Mouse (Mus musculus): Measurements from ENCODE around the gene Rps6ka2. TPM values are rescaled to one million over a fixed set of nuclear protein-coding genes. Genes with fewer than 3 reads are reported as not detected.
"Not testable (repeated sequence)": the region's sequence is repeated elsewhere in the genome, so short reads cannot be mapped to it uniquely, and the experiment has no call there.

Gene Rps6ka2
- total and polyA plus RNA-seq, 3 experiments = 0.22 TPM; not detected in 2

GRCm38 (mm10) chr17:7352596-7352995, 182.7 kb downstream of the Rps6ka2 start, which contains the start of gene Ttll2:
Ttll2 (minus strand) TSS chr17:7352696.
- not testable (repeated sequence) for H3K36me3 ChIP-seq (replicated peaks); H3K4me3 ChIP-seq (ENCODE audit: low read depth, low read length); H3K4me1 ChIP-seq (ENCODE audit: insufficient read depth, low read depth, low read length); H3K27me3 ChIP-seq (ENCODE audit: insufficient read depth, low read length); ATAC-seq (ENCODE audit: extremely low read depth, insufficient number of reproducible peaks, low FRiP score, poor library complexity, severe bottlenecking); DNase-seq (ENCODE audit: low spot score); H3K9me3 ChIP-seq (replicated peaks)

Other genes starting within 250 kb of the Rps6ka2 start
- 23.3 and 29.7 TPM in 2 replicates for gene Rsph3b, start 221.4 kb upstream of the Rps6ka2 start, total RNA-seq (2014; fragmentation: Nextera tagmentation)
- 17.3 and 23.2 TPM in 2 replicates for gene Rsph3b, start 221.4 kb upstream of the Rps6ka2 start, total RNA-seq (2017)
- gene Rsph3b, start 221.4 kb upstream of the Rps6ka2 start, polyA plus RNA-seq (2012) = 21.7 and 22.6 TPM in 2 replicates
- 13.9 and 16.9 TPM in 2 replicates for gene Tagap1, start 209.0 kb upstream of the Rps6ka2 start, total RNA-seq (2014; fragmentation: Nextera tagmentation)
- gene Tagap1, start 209.0 kb upstream of the Rps6ka2 start, total RNA-seq (2017) = 17.9 and 21.9 TPM in 2 replicates
- gene Tagap1, start 209.0 kb upstream of the Rps6ka2 start, polyA plus RNA-seq (2012) = 3.7 and 4.9 TPM in 2 replicates
- 96.6 and 106 TPM in 2 replicates for gene Rnaset2b, start 199.5 kb upstream of the Rps6ka2 start, total RNA-seq (2014; fragmentation: Nextera tagmentation)
- gene Rnaset2b, start 199.5 kb upstream of the Rps6ka2 start, total RNA-seq (2017) = 105 and 150 TPM in 2 replicates
- 3.6 and 88.1 TPM in 2 replicates for gene Rnaset2b, start 199.5 kb upstream of the Rps6ka2 start, polyA plus RNA-seq (2012)
- not detected in 2 replicates for gene Gm49721, start 191.2 kb upstream of the Rps6ka2 start, total RNA-seq (2014; fragmentation: Nextera tagmentation)
- gene Gm49721, start 191.2 kb upstream of the Rps6ka2 start, total RNA-seq (2017) = 0.05 and 0.23 TPM in 2 replicates
- gene Gm49721, start 191.2 kb upstream of the Rps6ka2 start, polyA plus RNA-seq (2012) = not detected in 2 replicates
- gene Gm1604a, start 144.5 kb upstream of the Rps6ka2 start, total RNA-seq (2014; fragmentation: Nextera tagmentation) = not detected in 2 replicates
- not detected in 2 replicates for gene Gm1604a, start 144.5 kb upstream of the Rps6ka2 start, total RNA-seq (2017)
- gene Gm1604a, start 144.5 kb upstream of the Rps6ka2 start, polyA plus RNA-seq (2012) = not detected in 2 replicates
- not detected in 2 replicates for gene Tcp10a, start 154.5 kb downstream of the Rps6ka2 start, total RNA-seq (2014; fragmentation: Nextera tagmentation)
- 0.16 TPM in 1 of 2 replicates, not detected in the other for gene Tcp10a, start 154.5 kb downstream of the Rps6ka2 start, total RNA-seq (2017)
- not detected in 2 replicates for gene Tcp10a, start 154.5 kb downstream of the Rps6ka2 start, polyA plus RNA-seq (2012)
- gene Ttll2, start 182.6 kb downstream of the Rps6ka2 start, total RNA-seq (2014; fragmentation: Nextera tagmentation) = not detected in 2 replicates
- gene Ttll2, start 182.6 kb downstream of the Rps6ka2 start, total RNA-seq (2017) = not detected in 2 replicates
- not detected in 2 replicates for gene Ttll2, start 182.6 kb downstream of the Rps6ka2 start, polyA plus RNA-seq (2012)
- not detected in 2 replicates for gene Gm49630, start 201.9 kb downstream of the Rps6ka2 start, total RNA-seq (2014; fragmentation: Nextera tagmentation)
- gene Gm49630, start 201.9 kb downstream of the Rps6ka2 start, total RNA-seq (2017) = not detected in 2 replicates
- not detected in 2 replicates for gene Gm49630, start 201.9 kb downstream of the Rps6ka2 start, polyA plus RNA-seq (2012)
- not detected in 2 replicates for gene Unc93a2, start 215.3 kb downstream of the Rps6ka2 start, total RNA-seq (2014; fragmentation: Nextera tagmentation)
- gene Unc93a2, start 215.3 kb downstream of the Rps6ka2 start, total RNA-seq (2017) = 0.05 TPM in 1 of 2 replicates, not detected in the other
- not detected in 2 replicates for gene Unc93a2, start 215.3 kb downstream of the Rps6ka2 start, polyA plus RNA-seq (2012)

All from G1E (cell line).